Mouse (Mus musculus) embryo, embryonic 11 days (tissue): Measurements from ENCODE around the gene Morn3.

ENCODE experiments used
- DNase-seq: peaks from one replicate; pipeline ENCODE4 v3.0.0-alpha.2; 2015

The Morn3 gene

DNA sequence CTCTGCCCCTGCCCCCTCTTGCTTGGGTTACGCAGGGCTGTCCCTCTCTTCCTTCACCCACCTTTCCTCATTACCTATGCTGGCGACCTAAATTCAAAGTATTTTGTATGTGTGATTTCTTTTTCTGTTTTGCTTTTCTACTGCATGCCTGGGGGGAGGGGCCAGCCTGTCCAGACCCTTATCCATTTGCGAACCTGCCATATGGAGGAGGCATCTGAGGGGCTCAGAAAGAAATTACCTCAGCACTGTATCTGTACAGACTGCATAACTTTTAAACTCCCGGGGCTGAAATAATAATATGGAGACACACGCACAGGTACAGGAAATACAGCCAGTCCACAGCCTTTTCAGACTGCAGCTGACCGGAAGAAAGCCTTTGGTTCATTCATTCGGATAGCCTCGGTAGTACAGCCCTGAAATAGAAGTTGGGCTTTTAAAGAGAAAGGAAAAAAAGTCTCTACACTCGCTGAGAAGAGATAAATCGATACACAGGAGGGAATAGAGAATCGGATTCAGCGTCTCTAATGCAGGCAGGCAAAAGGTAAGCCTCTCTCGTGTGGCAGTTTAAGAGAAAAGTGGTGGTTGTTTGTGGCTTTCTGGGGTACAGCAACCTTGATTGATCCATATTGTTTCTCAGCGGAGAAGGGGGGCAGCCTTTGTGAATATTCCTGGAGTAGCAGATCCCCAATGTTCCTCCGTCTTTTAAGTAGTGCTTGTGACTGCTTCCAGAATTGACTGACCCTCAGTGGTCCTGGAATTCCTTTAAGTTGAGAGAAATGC lies 57.1 kb downstream of the Morn3 start, which contains the start of gene Kdm2b:
Gene Kdm2b (minus strand): TSS at position 273 of the 780 bp plus-strand sequence.
- DNase-seq = peak; percentile 54

DNA sequence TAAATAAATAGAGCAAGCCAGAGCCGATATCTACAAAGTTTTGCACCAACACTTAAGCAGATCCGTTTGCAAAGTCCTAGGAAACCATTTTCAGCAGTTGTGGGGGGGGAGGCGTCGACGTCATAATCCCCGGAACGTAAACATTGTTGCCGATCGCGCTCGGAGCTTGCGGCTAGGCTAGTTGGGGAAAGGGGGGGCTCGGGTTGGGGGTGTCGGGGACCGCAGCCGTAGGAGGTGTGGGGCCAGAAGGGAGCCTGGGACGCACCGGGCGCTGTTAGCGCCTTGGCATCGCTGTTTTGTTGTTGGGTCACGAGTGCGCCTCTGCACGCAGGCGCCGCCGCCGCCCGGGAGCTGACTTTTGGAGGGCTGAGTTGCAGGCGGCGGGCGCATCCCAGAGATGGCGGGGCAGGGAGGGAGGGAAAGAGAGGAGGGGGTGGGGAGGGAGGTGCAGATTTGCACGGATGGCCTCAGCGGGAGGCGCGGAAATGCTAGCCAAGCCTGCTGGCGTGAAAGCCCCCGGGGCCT lies 57.8 kb downstream of the Morn3 start:
- DNase-seq = peak; percentile 88

DNA sequence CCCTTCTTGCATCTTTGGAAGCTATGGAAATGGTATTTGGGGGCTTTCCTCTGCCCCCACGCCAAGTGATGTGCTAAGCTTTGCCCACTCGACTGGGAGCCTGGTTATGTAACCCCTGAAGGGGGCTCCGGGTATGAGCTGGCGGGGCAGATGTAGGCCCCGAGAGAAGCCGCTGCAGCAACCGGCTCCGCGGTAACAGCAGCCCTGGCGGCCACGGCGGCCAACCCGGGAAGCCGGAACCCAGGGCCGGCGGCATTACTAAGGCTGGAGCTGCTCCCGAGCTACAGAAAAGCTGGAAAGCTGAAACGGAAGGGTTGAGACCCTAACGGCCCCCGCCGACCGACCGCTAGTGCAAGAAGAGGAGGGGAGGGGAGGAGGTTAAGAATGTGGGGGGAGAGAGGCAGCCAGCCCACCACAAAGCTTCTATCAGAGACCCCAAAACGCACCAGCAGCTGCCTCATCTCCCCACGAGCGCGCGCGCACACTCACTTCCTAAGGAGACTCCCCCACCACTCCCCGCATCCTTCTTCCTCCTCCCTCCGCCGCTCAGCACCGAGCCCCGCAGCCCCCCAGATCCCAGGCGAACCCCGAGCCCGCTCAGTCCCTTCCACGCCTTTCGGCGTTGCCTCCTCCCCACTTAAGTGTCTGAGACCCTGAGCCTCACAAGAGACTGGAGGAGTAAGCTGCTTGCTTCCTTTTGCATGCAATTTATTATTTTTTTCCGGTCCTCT lies 58.6 kb downstream of the Morn3 start:
- peak; percentile 80 for DNase-seq

DNA sequence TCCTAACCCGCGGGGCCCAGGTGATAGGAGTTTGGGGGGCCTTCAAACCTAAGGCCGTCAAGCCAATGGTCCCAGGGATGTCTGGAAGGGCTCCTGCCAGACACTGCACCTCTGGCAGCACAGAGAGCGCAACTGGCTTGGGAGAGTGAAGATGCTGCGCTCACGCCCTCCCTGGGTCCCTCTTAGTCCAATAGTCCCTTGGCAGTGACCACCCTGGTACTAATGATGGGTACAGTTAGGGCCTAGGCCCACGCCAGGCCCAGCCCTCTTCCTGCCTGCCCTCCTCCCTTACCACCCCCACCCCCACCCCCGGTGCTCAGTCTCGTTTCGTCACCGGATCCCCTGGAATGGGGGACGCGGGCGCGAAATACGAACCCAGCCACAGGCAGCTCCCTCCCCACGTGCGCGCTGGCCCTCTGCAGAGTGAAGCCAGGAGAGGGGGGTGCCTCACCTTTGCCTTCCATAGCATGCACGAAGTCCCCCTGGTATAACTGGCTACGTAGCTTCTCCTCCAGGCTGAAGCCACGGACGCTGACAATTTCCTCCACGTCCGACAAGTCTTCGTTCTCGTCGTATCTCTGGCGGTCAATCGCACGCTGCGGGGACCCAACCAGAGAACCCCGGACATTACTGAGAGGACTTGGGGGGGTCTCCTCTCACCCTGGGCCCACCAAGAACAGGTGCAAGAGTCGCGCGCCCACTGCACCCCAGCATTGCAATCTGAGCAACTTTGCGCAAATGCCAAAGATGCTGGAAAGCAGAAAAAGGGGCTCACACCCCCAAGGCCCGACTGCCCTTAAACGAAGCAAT lies 59.4 kb downstream of the Morn3 start:
- DNase-seq = peak; percentile 68

GRCm38 (mm10) chr5:122986091-122986493 lies 60.7 kb downstream of the Morn3 start:
- DNase-seq = peak; percentile 46
